Mouse (Mus musculus) lung, postnatal 0 days (tissue): ENCODE measurements at regions not wholly inside any gene's neighbourhood (a gene's known extent, or its start where the extent isn't known, plus 50 kb on each side); places are given as distances from the start of the nearest gene placed in this dataset.

Experiments
- CTCF ChIP-seq: IDR thresholded peaks from 2 replicates; pipeline ENCODE4 v1.5.1; 2016; ENCODE audit warnings: antibody characterized with exemption, mild to moderate bottlenecking
- EP300 ChIP-seq: IDR thresholded peaks from 2 replicates; pipeline ENCODE4 v1.6.1; 2016; ENCODE audit warnings: antibody characterized with exemption, mild to moderate bottlenecking, control low read depth

DNA sequence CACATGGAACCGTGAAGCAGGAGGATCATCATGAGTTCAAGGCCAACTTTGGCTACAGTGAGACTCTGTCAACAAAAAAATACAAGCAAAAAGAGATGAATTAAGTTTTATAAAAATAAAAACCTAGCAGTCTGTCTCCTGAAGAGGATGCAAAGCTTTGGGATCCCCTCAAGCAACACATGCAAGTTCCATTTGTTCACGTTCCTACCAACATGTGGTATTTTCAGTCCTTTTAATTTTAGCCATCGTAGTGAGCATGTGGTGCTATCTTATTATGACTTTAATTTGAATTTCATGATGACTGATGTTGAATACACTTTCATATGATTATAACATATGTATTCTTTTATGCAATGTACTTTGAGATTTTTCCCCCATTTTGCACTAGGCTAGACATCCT is 1244.9 kb upstream of the Gm7489 start:
- TF ChIP-seq CTCF, result no peak
- no peak for TF ChIP-seq EP300
